Mouse (Mus musculus) left cerebral cortex, postnatal 25 days (tissue): ENCODE measurements at regions not wholly inside any gene's neighbourhood (a gene's known extent, or its start where the extent isn't known, plus 50 kb on each side); places are given as distances from the start of the nearest gene placed in this dataset.
A peak's percentile ranks its signal among the peaks of the same experiment; 100 is the strongest.

Experiments used
- DNase-seq, 2 experiments: peaks; one replicate each; pipeline ENCODE4 v3.0.0; 2022; ENCODE audit warnings: low spot score in 2 of 2, mixed read lengths in 1 of 2
- intact Hi-C: fragments of 180-260 bp; cut with DNase I; formaldehyde crosslinking; loops from one replicate; pipeline ENCODE4 v1.15.1; 2025

DNA sequence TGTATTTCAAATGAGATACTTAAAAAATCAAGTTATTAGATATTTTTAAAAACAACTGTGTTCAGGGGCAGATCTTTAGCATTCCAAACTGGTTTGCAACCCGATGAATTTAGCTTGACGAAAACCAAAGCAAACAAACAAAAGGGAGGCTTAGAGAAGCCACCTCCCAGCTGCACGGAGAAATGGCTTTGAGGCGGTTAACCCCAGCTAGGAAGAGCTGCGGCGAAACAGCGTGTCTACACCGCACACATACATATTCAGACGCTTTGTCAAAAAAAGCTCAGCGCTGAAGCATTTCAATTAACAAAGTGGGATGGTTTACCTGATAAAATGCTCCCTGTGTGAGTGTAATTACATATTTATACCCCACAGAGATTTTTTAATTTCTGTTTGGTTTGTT, 123.0 kb upstream of the Ap5m1 start:
- DNase-seq: no peak
- intact Hi-C loops: no loop called here

DNA sequence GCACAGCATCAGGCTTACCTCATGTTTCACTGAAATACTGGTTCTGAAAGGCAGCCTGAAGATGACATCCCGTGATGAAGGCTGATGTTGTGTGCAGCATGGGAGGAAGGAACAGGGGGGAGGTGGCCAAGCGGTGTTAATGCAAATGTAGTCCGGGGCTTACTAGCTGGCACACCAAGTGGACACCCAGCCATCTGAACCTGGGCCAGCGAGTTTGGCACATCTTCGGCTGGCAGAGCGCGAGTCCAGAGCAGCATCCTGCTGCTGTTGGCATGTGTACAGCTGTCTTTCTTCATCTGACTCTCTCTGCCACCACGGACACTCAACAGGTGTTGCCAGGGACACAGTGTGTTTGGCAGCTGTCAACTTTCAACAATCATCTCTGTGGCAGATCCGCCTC, 135.0 kb upstream of the Ap5m1 start:
- no peak for DNase-seq
- intact Hi-C loops: no loop called here

DNA sequence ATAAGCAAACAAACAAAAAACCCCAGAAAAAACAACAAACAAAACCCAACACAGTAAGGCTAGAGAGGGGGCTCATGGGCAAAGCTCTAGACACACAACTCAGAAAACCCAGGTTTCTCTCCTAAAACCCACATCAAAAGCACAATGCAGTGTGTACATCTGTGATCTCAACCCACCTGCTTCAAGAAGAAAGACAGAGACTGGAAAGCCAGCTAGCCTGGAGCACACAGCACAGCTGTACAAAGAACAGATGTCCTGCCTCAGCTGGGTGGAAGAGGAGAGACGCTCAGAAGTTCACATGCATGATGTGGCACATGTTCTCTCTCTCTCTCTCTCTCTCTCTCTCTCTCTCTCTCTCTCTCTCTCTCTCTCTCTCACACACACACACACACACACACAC, 140.0 kb upstream of the Ap5m1 start:
- intact Hi-C loops: no loop called here
- no peak for DNase-seq

DNA sequence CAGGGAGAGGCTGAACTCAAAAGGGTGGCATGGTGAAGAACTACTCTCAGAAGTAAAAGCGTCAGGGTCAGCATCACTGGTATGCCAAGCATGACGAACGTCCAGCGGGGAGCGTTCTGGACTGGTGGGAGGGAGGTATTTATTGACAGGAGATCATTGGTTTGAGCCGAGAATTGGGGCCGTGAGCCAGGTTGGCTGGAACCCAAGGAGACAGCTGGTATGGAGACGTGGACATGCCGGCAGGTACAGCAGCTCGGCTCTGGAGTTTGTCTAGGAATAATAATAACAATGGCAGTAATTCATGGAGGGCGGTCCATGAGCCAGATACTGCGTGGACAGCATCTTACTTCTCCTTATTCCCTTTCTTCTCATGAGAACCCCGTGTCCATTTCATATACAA, 156.5 kb upstream of the Ap5m1 start:
- intact Hi-C loops: no loop called here
- no peak for DNase-seq

DNA sequence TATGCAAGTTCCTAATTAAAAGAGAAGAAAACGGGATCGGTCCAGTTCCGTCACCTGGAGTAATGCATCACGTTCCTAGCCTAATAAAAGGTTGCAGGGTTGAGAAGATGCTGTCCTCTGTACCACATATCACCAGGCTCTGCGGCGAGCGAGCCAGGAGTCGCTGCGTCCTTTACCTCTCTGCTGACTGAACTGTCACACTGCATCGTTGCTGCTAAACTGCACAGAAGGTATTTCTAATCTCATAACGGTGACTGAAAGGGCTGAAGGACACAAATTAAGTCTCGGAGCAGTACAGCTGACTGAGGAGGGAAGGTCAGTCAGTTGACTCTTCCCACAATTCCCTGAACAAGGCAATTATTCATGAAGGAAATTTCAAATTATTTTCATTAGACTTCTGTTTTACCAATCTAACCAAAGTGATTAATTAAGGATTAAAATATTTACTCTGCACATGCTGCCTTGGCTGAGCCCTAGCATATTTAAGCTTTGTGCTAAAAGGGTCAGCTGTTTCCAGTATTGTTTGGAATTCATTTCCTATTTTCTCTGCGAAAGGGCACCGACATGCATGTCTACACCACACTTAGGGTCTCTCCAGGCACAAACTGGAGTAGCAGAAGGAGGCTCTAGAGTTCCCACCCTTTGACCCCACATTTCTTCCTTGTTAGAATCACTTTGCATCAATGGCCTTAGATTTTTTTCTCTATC, 157.8 kb upstream of the Ap5m1 start:
- intact Hi-C loops: no loop called here
- DNase-seq: no peak

DNA sequence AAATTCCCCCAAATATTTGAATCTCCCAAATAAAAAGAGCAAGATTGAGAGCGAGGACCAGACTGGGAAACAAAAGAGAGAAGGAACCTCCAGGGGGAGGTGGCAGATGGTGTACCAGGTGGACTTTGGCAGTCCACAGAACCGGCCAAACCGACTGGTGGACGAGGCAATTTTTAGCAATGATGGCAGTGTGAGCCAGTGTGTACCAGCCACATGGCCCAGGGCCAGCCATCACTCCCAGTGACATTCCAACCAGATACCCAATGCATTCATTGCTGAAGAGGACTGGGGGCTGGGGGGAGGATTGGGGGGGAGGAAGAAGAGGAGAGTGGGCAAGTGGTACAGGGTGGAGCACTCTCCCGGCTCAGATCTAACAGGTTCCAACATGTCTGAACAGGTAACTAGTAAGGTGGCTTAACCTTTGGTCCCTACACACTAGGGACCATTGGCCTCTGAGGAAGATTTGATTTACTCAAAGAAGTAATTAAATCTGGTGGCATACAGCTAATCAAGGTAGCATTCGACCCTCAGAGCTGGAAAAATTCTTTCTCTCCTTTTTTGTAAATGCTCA, 158.4 kb upstream of the Ap5m1 start:
- DNase-seq: no peak
- intact Hi-C loops: no loop called here

DNA sequence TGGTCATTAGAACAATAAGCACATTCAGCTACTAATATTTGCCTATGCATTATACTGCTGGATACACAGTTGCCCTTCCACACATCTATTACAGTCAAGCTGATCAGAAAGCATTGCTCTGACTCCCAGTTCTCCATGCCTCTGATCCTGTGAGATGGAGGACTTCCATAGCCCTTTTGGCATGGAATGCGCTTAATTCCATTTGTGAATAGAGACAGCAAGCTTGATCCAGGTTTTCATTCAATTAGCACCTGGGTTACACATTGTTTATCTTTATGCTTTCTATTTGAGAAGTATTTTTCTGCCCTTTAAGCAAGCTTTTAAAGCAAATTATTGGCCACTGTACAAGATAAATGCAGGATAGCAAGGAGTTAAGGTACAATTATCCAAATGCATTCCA, 158.9 kb upstream of the Ap5m1 start:
- intact Hi-C loops: no loop called here
- no peak for DNase-seq

DNA sequence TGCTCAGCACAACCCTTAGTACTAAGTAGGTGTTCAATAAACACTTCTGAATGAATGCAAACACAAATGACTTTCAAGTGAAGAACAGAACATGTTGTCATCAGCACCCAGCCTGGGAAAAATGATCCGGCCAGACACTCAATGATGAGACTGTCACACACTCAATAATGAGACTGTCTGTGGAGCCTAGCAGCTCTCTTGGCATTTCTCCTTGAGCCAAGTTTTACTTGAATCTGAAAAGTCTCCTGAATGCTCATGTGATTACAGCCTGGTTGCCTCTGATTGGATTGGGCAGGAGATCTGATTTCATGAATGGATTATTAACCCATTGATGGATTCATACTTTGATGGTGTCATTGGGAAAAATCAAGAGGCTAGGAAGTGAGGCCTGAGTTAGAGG, 161.3 kb upstream of the Ap5m1 start:
- intact Hi-C loops: no loop called here
- DNase-seq: no peak

DNA sequence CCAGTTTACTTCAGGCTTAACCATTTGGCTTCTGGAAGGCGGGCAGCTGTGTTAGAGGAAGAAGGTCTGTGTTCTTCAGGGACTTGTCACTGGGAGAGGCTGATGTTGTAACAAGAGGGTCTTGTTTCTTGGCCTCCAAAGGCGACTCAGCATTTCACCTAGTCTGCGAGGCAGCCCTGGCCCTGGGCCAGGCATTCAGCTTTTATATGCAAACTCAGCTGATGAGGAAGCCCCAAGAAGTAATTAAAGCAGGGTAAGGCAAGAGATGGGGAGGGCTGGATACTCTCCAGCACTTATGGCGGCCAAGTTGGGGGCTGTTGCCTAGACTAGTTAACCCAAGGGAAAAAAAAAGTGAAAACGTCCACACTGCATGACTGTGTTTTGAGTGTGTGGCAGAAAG, 162.4 kb upstream of the Ap5m1 start:
- intact Hi-C loops: no loop called here
- DNase-seq: no peak

DNA sequence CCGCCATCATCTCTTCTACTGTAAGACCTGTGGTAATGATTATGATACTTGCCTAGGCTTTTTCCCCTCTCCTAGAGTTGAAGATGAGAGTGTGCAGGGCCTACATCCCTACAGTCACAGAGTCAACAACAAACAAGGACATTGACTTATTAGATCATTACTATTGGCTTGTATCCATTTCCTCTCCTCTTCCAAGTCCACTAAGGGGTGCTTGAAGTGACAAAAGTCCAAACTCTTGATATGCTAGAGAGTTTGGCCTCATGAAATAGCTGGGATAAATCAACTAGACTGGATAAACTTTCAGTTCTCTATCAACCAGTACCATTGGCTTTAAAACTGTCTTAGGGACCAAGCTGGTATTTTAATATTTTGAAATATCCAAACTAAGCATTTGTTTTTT, 165.7 kb upstream of the Ap5m1 start:
- intact Hi-C loops: no loop called here
- no peak for DNase-seq

DNA sequence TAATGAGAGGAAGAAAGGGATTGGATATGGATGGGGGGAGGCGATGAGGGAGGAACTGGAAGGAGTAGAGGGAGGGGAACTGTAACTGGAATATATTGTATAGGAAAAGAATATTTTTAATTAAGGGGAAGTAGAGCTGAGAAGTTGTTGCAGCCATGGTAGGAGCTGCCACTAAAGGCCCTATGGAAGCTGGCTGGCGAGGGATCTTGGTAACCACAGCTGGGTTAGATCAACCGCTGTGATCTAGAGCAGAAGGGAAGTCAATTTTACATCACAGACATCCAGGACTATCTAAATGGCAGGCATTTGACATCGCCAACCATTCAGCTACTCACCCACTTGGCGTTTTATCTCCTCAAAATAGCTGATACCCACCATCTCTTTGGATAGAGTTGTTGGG, 168.8 kb upstream of the Ap5m1 start:
- intact Hi-C loops: no loop called here

DNA sequence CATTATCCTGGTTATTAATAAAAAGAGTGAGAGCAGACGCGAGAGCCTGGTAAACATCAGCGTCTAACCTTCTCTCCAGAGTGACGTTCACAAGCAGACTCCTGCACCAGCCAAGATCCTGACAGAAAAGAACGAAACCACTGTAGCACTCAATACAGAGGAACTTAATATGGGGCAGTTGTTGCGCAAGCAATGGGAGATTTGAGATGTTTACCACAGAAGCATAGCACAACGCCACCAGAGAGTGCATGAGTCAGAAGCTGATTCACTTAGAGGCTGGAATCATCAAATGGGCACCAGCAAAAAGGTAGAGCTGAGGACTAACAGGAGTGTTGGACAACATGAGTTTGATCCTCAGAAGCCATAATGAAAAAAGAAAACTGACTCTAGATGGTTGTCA, 169.7 kb upstream of the Ap5m1 start:
- intact Hi-C loops: no loop called here
- no peak for DNase-seq

More for the DNA sequence above, 168.8 kb upstream of the Ap5m1 start:
- no peak for DNase-seq

DNA sequence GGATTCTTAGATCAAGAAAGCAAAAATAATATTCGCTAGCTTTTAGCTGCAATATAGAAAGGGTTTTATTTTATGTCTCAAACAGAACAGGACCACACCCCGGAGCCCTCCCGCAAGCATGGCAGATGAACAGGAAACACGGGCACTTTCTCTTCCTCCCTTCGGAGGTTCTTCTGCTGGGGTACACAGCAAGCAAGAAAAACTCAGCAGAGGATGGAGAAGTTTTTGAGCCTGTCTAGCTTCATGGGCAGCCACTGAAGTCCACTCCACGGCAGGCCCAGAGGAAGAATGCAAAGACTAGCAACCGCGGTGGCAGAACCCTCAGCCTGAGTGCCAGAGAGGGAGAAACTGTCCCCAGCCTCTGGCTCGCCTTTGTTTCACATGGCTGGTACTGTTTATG, 174.7 kb upstream of the Ap5m1 start:
- intact Hi-C loops: no loop called here
- DNase-seq: peak in 1 of 2 experiments; percentile 4

DNA sequence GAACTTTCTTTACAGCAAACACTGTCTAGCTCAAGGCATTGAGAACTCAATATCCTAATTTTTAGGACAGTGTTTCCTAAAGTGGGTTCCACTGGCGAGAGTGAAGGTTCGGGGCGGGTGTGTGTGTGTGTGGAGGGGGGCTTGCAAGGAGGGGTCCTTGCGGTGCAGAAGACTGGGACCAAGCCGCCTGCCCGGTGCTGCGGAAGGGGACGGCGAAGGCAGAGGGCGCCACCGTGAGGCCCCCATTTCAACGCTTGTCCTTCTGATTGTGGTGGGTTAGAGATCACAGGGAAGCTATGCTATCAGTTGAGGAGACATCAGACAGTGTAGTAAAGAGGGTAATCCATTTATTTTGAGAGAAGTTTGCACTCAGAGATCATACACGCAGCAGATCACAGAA, 176.9 kb upstream of the Ap5m1 start:
- no peak for DNase-seq
- intact Hi-C loops: no loop called here

DNA sequence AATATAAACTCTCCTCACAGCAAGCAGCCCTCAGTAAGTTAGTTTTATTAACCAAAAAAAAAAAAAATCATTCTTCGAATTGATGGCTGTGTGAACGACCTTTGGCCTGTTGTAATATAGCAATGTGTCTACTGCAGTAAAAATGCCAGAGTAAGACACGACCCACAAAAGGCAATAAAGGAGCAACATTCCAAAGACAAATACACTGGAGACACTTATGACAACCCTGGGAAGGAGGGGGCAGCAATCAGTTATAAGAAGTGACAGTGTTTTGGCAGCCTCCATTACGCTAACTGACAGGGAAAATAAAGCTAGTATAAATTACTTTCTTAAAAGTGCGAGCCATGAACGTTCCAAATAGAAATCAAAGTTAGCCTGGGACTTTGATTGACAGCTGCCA, 185.9 kb upstream of the Ap5m1 start:
- intact Hi-C loops: no loop called here

DNA sequence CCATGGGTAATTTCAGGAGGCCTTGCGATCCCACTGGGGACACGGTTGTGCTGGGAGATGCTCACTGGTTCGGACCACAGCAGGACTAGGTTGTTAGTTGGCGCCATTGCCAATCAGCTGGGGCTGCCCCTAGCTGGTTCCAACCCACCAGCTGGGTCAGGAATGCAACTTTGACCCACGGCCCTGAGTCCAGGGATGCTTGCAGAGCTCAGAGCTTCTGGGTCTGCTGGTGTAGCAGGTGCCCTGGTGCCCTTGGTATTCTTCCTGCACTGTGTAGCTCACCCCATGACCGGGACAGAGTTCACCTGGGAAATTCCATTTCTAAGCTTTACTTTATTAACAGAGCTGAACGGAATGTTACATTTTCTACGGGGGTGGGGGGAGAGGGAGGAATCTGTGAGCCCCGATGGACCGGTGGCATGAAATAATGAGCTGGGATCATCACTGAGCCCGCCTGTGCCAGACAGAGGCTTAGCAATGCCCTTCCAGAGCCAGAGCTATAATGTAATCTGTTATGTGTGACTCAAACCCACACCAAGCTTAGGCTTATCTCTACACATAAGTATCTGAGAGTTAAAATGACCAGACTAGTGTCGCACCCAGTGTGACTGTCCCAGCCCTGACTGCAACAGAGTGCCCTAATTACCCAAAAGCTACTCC, 187.8 kb upstream of the Ap5m1 start:
- DNase-seq: no peak
- intact Hi-C loops: no loop called here

More for the DNA sequence above, 185.9 kb upstream of the Ap5m1 start:
- DNase-seq: no peak

DNA sequence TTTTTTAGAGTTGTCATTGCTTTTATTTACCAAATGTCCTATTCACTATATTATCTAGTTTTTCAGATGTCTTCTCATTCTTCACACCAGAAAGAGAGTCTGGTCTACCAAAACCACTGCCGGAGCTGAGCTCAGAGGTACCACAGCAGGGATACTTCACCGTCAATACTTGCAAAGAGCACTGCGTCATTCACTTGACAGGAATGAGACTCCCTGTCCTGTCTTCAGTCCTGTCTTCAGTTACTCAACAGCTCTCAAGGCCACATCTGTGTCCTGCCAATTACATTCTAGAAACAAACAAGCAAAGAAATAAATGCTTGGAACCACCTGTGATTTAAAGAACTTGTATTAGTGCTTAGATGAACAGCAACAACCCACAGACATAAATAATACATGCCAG, 194.6 kb upstream of the Ap5m1 start:
- DNase-seq: no peak
- intact Hi-C loops: no loop called here

DNA sequence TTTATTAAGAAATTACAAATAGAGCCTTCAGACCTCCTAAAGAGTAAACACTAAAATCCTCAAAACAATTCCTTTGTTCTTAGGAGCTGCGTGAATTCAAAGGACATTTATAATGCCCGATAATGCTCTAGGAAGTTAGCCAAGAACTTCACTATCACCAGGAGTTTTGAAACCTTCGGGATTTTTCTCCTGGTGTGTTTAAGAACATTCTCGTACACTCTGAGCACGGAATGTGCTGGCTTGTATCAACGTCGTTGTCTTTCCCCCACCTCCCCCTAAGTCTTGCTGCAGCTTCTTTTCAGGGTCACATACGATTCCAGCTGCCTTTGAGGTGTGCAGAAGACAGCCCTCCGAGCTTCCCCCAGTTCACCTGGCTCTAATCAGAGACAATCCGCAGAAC, 195.9 kb upstream of the Ap5m1 start:
- DNase-seq: no peak
- intact Hi-C loops: no loop called here

DNA sequence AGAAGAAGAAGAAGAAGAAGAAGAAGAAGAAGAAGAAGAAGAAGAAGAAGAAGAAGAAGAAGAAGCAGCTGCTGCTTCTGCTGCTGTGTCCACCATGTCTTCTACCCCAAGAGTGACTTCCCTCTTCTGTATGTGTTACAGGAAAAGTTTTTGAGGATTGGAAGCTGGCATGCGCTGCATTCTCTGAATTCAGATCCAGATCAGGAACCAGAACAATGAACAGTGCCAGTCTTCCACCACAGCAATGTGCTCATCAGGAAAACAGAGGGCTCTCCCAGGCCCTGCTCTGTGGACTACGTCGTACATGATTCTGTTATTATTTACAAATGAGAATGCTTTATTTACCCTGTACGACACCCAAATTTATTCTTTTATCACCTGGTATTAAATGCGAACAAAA, 181.8 kb upstream of the Otx2 start:
- intact Hi-C loops: no loop called here

DNA sequence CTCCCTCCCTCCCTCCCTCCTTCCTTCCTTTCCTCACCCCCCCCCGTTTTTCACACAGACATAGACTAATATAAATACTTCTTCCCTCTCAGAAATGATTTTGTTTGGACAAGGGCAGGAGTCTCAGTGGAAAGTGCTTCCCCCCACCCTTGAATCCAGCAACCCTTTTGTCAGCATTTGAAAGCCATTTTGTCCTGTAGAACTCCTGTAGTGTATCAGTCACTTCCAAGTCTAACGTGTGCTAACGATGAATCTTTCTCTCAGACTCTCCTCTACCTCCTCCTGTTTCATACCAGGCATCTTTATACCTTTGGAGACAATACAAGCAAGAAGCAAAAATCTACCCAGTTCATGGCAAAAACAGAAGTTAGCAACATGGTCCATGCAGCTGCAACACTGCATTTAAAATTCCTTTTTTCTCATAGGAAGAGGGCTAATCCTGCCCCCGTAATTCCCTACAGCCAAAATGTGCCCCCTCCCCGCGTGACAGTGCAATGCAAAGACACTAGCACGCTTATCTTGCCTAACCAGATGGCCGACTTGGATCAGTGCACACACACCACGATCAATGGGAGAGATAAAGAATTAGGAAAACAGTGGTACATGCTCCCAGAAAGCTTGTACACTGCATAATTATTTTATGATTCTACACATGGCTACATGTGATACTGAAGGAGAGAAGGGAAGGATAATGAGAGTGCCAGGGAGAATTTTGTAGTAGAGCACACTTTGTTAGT, 180.7 kb upstream of the Otx2 start:
- intact Hi-C loops: loop anchor here (5.0 kb wide), 1 partner anchor 187 kb away; no protein-coding TSS in a partner anchor
- no peak for DNase-seq

More for the DNA sequence above, 181.8 kb upstream of the Otx2 start:
- DNase-seq: no peak
